Mouse (Mus musculus) kidney, postnatal 25 days (tissue): Measurements from ENCODE around the gene Ggact.
A peak's percentile ranks its signal among the peaks of the same experiment; 100 is the strongest.

Experiments
- DNase-seq, 2 experiments: peaks; one replicate each; pipeline ENCODE4 v3.0.0; 2021; ENCODE audit warnings: mixed read lengths in 2 of 2

The Ggact gene

DNA sequence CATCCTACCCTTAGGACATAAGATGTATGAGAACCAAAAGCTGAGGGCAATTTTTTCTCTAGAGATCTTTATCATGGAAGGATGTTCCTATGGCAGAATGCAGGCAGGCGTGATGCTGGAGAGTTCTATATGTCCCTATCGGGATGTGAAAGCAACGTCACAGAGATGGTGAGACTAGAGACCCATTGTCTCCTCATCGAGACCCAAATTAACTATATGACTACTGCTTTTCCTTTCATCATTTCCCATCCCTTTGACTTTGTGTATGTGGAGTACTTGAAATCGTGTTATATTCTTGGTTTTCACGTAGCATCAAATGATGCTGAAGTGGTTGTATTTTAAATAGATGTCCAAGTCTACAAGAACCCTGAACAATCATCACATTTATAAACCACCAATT, at the start of gene Ggact:
Gene Ggact (minus strand): TSS at position 101 of the 400 bp plus-strand sequence.
- no peak for DNase-seq

DNA sequence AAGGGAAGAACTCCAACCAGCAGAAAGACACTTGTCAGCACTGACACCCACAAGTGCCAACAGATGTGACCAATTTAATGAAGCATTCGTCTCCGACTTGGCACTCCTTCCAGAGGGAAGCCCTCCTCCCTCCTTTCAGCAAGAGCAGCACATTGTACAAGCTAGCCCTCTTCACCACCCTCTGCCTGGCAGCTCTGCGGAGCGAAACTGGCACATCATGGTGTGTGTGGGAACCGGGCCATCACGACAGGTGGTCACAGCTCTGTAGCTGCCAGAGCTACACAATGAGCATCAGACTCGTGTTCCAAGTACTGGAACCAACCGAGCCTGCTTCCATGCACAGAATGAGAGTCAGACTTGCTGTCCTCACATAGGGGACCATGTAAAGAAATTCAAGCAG, 44.4 kb upstream of the Ggact start:
- no peak for DNase-seq

DNA sequence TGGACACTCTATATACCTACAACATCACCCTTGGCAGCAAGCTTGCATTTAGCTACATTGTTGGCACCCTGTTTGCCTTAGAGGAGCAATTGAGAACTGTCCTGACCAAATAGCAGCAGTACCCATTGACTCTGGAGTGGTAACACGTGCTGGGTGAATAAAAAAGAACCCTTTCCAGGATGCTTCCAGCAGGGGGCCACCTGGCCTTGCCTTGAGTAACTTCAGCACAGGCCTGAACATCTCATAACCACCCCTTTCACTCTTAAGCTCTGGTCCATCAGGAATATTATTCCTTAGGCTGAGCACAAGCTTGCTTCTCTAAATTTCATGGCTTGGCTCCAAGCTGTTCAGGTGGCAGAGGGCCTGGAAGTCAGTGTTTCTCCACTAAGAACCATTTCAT, 39.8 kb upstream of the Ggact start:
- peak; percentile 71 to 80 for DNase-seq

DNA sequence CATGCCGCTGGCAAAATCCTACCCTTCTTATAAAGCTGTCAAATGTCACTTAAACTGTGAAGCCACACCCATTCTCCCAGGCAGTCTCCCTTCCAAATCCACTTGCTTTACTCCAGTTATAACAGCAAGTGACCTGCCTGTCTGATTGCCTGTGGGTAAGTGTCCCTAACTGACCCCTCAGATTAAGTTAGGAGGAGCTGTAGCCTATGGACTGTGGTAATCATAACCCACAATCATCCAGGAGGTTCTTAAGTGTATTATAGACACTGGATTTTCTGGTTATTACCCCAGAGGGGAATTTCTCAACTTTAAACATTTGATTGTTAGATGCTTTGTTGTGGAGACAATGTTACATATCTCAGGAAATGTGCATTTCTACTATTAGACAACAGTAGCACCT, 39.0 kb upstream of the Ggact start:
- DNase-seq: no peak

DNA sequence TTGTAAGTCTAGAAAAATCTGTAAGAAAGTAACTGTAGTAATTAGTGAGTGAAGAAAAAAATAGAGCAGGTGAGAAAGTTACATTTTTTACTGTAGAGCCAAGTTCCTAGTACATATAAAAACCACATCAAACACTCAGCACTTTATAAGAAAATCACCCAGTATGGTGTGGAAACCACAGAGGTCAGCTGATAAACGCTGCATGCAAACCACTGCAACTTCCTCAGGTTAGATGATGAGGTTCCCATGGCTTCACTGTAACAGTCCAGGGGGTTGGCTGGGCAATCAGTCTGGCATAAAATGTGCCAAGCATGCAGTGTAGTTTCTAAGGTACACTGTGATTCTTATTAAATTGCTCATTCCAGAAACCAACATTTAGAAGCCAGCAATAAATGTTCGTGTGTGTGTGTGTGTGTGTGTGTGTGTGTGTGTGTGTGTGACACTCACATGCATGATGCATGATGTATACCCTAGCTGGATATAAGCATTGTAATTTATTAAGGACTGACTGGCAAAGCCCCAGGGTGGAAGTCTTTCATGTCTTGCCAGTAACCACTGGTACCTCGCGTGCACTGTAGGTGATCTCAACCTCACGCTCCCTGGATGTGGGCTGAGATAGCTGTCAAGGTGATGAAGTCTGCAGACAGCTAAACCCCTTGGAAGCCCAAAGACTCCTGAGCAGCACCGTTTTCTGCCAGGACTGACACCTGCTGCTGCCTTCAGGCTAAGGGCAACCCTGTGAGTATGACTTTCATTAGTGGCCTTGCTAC, 38.3 kb upstream of the Ggact start:
- DNase-seq: no peak

DNA sequence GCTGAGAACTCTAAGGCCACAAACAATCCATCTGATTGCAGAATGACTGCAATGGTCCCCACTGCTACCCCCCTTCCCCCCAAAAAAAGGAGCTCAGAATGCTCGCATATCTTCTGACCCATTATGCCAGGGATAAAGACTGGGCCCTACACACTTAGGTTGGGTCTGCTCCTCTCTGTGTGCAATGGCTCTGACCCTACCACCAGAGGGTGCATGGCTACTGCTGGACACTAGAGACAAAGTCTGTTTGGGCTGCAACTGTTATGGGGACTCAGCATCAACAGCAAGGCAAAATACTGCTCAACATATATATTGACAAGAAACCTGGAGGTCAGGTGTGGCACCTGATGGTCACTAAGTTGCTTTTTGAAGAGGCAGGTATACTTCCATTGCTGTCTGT, 37.4 kb upstream of the Ggact start:
- no peak for DNase-seq

DNA sequence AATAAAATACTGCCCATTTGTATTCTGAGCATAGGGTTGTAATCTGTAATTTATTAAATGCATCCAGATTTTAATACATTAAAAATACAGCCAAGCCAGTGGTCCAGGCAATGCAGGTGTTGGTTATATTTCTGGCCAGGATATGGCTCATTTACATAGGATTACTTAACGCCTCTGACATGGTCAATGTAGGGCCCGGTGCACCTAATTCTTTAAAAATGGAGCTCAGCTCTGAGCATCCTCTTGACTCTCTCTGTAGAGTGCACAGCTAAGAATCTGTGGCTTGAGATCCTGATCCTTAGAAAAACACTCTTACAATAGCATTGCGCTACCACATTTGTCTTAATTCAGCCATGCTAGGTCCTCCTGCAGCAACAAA, 29.9 kb upstream of the Ggact start:
- DNase-seq: no peak

DNA sequence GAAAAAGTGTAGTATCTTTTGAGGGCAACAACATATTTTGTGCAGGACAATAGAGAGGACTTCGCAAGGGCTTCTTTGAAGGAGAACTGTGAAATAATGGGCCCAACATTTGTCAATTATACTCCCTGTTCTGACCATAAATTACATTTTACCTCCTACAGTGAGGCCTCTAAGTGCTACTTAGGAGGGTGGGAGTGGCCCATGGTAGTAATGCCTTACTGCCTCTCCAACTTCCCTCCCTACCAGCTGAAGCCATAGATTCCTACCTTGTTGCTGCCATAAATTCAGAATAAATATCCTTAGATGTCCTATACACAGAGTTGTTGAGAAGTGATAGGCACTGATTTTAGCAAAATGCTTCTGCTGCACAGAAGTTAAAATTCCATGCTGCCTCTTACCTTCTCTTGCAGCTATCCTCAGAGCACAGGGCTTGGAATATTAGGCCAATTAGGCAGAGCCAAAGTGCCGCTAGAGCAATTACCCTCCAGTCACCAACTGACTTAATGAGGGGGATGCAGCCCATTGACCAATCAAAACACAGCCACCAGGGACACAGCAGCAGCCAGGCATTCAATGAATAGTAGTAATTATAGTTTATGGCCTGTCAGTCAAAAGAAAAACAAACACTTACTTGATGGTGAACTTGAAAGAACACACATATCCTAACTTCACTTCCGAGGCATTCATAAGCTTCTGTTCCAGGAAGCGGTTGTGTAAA, 29.4 kb upstream of the Ggact start:
- no peak for DNase-seq

DNA sequence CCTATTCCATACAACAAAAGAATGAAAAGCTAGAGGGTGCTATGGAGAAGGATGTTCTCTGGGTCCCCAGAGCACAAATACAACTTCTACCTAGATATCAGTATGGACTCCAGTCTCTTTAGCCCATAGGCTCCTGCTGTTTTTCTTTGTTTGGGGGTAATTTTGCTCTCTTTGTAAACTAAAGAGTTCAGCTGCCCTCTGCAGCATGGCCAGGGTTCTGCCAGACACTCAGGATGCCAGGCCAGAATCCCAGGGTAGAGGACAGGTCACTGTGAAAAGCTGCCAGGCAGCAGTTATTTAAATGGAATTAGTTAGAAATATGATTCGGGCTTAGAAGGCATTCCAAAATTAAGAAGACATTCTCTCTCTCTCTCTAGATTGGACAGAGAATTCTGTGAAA, 22.9 kb upstream of the Ggact start:
- DNase-seq: no peak

DNA sequence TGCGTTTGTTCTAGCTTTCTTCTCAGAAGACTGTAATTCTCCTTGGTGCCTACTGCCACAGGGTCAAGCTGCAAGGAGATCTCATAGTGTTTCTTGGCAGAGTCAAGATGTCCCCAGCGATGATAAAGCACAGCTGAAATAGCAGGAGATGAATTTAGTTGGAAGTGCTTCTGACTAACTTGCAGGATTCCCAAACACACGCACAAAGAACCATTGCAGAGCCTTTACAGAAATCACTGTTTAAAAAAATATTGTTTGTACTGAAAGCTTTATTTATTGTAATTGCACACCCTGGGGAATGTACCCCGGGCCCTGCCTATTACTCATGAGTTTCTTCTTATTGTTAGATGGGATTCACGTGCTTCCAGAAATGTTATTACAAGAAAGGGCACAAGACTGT, 6.5 kb upstream of the Ggact start:
- DNase-seq: no peak

DNA sequence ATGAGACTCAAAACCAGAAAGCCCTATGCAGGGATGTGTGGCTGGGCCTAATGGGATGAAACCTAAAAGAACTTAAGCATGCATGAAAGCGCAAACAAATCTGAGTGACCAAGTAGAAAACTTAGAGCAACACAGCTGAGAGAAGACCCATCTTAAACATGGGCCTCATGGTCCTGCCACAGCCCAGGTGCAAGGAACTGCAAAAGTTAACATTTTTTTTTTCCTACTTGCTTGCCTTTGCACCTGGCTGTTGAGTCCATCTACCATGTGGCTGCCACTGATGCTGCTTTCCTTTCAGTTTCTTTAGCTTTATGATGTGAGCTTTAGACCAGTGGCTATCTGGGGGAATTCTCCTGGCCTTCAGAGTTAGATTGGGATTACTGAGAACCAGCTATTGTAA, 4.1 kb upstream of the Ggact start:
- DNase-seq: no peak

DNA sequence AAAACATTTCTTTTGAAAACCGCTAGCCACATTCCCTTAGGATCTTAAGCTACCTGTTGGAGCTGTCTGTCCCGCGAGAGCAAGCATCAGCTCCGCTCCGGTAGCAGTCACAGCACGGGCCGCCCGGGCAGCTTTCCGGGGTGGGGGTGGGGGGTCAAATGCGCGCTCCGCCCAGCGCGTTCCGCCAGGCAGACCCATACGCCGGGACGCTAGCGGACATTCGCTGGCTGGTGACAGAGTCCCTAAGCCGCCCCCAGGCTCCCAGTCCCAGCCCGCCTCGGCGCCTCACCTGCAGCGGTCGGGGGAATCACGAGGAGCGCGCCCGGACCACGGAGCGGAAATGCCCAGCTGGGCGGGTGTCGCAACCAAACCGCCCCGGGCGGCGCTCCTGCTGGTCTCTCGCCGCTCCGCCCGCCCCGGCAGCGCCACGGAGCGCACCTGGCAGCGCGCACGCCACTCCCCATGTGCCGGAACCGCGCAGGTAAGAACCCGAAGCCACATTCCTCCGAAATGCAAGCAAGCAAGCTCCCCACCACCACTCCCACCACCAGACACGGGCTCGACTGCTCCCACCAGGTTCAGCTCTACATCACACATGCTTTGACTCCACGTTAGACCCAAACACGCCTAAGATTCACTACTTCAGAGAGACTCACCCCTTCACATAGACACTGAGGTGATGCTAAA, 602 bp downstream of the Ggact start:
- DNase-seq: peak; percentile 81 to 92

DNA sequence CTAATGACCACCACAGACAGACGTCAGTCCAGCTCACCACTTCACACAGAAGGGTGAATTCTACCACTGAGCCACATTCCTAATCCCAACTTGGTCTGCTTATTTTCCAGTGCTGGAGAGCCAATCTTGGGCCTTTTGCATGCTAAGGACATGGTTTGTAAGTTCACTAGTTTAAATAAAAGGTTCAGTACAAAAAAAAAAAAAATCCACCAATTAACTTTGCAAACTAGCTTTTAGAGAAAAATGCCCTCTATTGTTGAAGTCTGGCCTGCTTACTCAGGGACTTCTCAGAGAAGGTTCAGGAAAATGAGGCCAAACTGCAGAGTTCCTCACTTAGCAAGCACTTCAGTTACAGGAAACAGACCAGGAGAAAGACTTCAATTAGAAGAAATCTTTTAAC, 1.4 kb downstream of the Ggact start:
- no peak for DNase-seq

DNA sequence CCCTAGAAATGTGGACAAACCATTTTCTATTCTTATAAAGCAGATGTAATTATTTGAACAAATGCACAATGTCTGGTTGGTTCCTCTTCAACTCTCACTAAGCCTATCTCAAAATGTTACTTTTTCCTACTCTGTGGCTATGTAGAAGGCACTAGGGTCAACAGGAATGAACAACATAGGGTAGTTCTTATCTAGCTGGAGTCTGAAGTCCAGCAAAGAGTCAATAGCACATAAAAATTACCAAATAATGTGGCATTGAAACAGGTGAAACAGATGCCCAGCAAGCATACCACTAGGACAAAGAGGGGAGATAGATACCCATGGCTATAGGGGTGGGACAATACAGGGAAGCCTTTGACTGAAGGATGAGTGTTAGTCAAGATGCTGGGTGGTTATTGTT, 2.3 kb downstream of the Ggact start:
- DNase-seq: no peak

DNA sequence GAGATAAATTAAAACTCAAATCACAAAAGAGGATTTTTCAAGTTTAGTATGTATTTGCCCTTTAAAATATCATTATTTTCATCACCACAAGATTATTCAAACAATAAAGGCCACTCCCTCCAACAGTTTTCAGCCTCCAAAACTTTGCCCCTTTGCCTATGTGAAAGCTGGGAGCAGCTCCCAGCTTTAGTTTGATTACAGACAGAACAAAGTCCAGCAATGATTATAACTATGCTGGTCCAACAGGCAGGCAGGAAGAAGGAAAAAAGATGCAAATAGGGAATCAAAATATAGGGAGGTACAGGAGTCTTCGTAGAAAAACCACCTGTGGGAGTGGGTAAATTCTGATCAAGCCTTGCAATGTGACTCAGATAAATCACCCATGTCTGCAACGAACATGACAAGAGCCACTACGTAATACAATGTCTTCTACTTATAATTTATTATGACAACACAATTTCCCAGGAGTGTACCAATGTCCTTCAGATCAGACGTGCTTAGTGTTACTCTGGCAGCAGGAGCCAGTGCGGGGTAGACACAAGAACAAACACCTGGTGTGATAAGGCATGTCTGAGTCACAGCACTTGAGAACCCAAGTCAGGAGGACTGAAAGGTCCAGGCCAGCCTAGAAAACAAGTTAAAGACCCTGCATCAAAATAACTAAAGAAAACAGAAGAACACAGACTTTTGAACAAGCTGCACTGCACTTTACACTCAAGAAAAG, 4.0 kb downstream of the Ggact start:
- no peak for DNase-seq

DNA sequence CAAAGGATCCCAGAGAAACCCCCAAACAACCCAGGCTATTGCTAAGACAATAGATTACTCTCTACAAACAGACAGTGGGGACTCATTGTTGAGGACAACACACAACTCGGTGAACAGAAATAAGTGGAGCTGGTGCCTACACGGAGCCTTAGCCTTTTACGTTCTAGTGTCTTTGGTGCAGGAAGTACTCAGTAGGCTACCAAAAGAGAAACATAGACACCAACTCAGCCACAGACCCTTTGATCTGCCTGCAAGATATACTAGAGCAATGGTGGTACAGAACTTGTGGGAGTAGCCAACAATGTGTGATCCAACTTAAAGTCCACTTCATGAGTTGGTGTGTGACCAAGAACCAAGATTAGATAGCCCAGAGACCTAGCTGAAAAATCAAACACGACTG, 5.5 kb downstream of the Ggact start:
- no peak for DNase-seq

DNA sequence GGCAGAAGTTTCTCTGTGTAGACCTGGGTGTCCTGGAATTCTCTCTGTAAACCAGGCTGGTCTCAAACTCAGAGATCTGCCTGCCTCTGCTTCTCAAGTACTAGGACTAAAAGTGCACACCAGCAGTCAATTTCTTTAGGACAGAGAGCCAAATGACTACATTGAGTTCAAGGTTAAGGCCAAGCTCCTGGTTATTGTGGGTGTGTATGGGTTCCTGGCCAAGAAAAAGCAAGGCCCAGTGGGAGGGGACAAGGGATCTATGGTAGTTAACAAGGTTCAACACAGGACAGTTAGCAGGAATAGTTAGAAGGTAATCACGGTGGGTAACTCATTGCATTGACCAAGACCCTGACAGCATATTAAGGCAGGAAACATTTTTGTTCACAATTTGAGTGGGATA, 8.6 kb downstream of the Ggact start:
- DNase-seq: no peak

DNA sequence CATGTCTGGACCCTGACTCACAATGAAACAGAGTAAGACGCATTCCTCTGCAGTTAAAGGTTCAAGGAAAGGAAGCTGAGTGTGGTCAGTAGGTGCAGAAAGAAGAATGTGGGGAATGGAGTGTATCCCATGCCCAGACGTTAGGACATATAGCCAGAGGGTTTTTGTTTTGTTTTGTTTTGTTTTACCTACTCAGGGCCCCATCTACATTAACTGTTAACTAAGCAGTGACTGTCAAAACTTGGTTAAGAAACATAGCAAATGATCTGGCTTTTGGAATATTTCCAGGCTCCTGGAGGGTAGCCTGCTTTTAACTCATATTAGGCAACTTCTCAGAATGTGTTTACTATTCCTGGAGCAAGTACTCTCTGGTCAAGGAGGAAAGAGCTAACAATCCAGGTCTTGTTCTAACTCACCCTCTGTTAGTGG, 9.6 kb downstream of the Ggact start:
- peak; percentile 40 to 51 for DNase-seq

DNA sequence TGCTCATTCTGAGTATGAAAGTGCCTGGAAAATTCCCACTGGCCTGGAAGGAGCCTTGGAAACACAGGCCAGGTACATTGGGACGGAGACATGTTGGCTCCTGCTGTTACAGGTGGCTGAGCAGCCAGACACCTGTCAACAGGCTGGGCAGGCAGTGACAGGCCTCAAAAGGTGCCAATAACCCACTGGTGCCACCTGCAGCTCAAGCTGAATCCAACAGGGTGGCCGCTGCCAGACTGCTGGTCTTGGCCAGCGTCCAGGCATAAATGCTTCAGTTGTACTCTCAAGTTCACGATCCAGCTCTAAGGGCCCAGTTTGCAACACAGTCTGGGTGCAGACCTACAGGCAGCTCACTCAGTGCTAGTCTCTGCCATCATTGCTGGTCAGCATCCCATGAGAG, 10.7 kb downstream of the Ggact start:
- peak; percentile 91 to 95 for DNase-seq

DNA sequence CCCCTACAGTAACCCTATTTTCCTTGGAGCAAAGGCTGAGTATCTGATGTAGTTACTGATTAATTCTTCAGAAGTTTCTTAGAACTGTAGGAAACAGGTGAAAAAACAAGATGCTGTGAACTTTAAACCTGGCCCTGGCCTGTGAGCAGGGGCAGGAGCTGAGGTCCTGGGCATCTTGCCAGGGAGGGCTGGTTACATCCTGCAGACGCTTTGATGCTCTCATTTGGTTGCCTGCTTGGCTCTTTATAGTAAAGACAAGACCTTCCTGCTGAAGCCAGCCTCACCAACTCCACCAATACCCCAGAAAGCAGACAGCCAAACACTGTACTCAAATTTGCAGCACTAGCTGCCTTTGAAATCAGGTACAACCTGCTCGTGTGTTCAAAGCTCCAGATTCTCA, 11.4 kb downstream of the Ggact start:
- DNase-seq: peak; percentile 94 to 96

DNA sequence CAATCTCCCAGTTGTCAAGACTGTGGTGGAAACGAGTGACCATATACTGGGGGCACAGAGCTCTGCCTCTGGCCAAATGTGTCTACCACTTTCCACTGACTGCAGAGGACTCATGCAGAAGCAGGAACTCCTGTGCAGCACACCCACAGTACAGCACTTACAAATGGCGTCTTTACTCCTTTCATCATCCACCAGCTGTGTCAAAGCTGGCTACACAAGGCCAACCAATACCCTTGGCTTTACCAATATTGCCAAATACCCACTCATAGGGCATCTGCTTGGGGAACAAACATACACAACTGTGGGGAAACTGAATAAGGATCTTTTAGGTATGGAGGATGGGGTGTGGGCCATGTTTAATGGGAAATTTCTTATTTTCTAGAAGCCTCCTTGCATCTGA, 11.8 kb downstream of the Ggact start:
- no peak for DNase-seq

DNA sequence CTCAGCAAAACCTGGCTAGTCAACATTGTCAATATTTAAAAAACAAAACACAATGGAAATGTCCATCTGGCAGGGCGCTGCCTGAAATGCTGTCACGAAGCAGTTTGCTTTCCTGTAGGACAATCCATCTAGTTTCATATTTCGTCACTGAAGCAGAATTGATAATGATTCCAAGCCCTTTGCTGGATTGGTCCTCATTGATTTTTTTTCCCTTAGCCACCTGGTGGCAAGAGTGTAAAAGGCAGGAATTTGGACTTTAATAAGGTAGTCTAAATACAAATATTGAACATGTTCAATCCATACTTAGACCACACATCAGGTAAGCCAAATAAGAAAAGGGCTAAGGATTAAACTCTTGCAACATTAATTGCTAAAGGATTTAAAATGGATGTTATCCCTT, 12.4 kb downstream of the Ggact start:
- DNase-seq: no peak

DNA sequence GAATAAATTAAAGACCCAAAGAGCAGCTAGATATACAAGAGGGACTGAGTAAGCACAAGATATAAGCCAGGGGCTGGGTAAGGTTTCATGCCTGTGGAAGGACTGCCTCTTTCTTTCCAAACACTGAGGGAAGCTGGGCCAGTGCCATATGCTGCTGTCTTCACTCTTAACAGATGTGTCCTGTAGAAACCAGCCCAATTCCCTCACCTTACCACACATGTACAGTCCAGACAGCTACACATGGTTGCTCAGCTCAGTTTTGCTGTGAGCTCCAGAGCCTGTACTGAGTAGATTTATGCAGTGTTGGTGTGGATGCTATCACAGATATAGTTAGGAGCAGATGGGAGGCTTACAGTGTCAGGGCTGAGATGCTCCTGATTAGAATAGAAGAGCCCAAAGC, 12.9 kb downstream of the Ggact start:
- DNase-seq: no peak
